Mouse (Mus musculus) midbrain, embryonic 14.5 days (tissue): ENCODE measurements at regions not wholly inside any gene's neighbourhood (a gene's known extent, or its start where the extent isn't known, plus 50 kb on each side); places are given as distances from the start of the nearest gene placed in this dataset.

Source experiments
- ATAC-seq: fragments of 200-750 bp; cut with Nextera tagmentation; 2 replicates; pipeline ENCODE4 v1.8.0; 2017; ENCODE audit warnings: moderate number of reproducible peaks, moderate library complexity; ENCODE audit not compliant: low FRiP score, low TSS enrichment
- DNase-seq: peaks from one replicate; pipeline ENCODE4 v3.0.0-alpha.2; 2015
- H3K27ac ChIP-seq: fragments of 300-500 bp; sonication (generic); replicated peaks from 2 replicates; pipeline ENCODE4 v1.5.1; 2014; ENCODE audit warnings: mild to moderate bottlenecking, low read depth, low read length, moderate library complexity
- H3K27me3 ChIP-seq: fragments of 300-500 bp; sonication (generic); 2 replicates; pipeline ENCODE4 v1.6.1; 2014; ENCODE audit warnings: low read length, control low read depth, mixed read lengths; ENCODE audit not compliant: control insufficient read depth, insufficient read depth
- H3K36me3 ChIP-seq: fragments of 300-500 bp; sonication (generic); 2 replicates; pipeline ENCODE4 v1.6.1; 2014; ENCODE audit warnings: low read length, control low read depth; ENCODE audit not compliant: control insufficient read depth, insufficient read depth
- H3K4me1 ChIP-seq: fragments of 300-500 bp; sonication (generic); 2 replicates; pipeline ENCODE4 v1.6.1; 2014; ENCODE audit warnings: mild to moderate bottlenecking, antibody characterized with exemption, low read length, control low read depth; ENCODE audit not compliant: control insufficient read depth, insufficient read depth
- H3K4me2 ChIP-seq: fragments of 300-500 bp; sonication (generic); 2 replicates; pipeline ENCODE4 v1.6.1; 2014; ENCODE audit warnings: mild to moderate bottlenecking, low read length, moderate library complexity
- H3K4me3 ChIP-seq: fragments of 300-500 bp; sonication (generic); replicated peaks from 2 replicates; pipeline ENCODE4 v1.5.1; 2014; ENCODE audit warnings: low read depth, low read length
- H3K9ac ChIP-seq: fragments of 300-500 bp; sonication (generic); replicated peaks from 2 replicates; pipeline ENCODE4 v1.6.1; 2014; ENCODE audit warnings: mild to moderate bottlenecking, low read length, moderate library complexity
- H3K9me3 ChIP-seq: fragments of 300-500 bp; sonication (generic); 2 replicates; pipeline ENCODE4 v1.6.1; 2016; ENCODE audit warnings: low read length, control low read depth, mixed read lengths; ENCODE audit not compliant: control insufficient read depth
- WGBS: fragments of 180-500 bp; shearing (Covaris S2); extraction: QIAGEN DNeasy Blood & Tissue Kit; methylation state at CpG from one replicate; pipeline ENCODE4 v1.1.7; 2014; 5-methylcytosine and 5-hydroxymethylcytosine counted together

DNA sequence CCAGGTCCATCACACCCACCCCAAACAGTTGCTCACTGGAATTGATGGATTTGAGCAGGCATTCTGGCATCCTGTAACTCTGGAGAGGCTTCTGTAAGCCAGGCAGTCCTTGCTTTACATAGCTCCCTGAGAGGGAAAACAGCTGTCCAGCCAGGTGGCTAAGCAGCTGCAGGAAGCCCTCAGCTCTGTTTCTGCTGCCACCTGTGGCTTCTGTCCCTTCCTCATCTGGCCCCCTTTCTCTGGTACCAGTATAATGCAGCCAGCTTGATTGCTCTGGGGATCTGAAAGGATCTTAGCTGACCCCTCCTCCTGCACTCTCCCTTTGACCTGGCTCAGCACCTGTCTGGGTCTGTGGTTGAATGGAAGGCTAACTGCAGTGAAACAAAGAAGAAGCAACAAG, 365.4 kb upstream of the Smim15 start:
- H3K27me3 ChIP-seq, result no peaks in the 10 kb centered on the region
- no peak for DNase-seq
- H3K9me3 ChIP-seq, result no peaks in the 10 kb centered on the region
- no peak for ATAC-seq
- H3K27ac ChIP-seq, result no peak overlapping the region
- no peak overlapping the region for H3K4me3 ChIP-seq
- no peaks in the 10 kb centered on the region for H3K36me3 ChIP-seq
- H3K9ac ChIP-seq, result no peak overlapping the region
- peaks cover 12% of the 10 kb centered on the region for H3K4me1 ChIP-seq
- no peak overlapping the region for H3K4me2 ChIP-seq

- ATAC-seq, result no peak
- no peak overlapping the region for H3K4me3 ChIP-seq
- H3K4me2 ChIP-seq, result no peak overlapping the region
- WGBS, result 56% methylated on average over 8 of the region's 8 CpGs
- no peaks in the 10 kb centered on the region for H3K27me3 ChIP-seq
- H3K4me1 ChIP-seq, result peaks cover 8% of the 10 kb centered on the region; the same call in 1 of the 2 replicates
- no peak overlapping the region for H3K27ac ChIP-seq
- no peaks in the 10 kb centered on the region for H3K36me3 ChIP-seq
- no peak for DNase-seq
- no peak overlapping the region for H3K9ac ChIP-seq
- H3K9me3 ChIP-seq, result no peaks in the 10 kb centered on the region
Observed at GRCm38 (mm10) chr13:107677091-107677470, 367.2 kb upstream of the Smim15 start.

DNA sequence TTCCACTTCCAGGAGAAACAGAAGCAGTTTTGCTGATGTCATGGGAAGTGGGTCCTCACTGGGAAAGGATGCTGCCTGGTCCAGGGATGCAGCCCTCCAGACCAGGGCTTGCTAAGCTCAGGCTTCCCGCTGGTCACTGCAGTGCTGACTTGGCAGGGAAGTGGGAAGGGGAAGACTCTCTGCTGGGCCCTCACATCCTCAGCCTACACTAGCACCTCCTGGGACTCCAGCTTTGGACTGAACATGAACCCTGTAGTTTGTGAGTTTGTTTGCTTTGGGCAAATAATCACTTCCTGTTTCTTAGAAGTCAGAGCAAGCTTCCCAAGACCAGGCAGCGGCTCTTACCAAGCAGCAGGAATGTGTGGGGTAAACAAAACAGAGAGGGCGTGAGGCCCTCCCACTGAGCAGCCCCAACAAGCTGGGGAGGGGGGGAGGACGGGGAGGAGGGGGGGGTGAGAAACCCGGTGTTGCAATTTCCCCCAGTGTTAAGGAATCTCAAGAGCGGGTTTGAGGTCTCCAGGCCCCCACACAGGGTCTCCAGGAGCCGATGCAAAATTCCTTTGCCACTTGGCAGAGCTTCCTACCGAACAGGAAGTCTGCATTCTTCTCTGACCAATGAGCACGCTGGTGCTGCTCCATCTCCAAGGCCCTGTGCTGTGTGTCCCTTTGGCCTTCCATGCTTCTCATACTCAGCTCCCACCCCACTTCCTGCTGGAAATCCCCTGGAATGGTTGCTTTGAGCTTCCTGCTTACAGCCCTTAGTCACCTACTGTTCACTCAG, 367.7 kb upstream of the Smim15 start:
- no peak overlapping the region for H3K9ac ChIP-seq
- peaks cover 8% of the 10 kb centered on the region; the same call in 1 of the 2 replicates for H3K4me1 ChIP-seq
- H3K4me3 ChIP-seq, result no peak overlapping the region
- 19% methylated on average over 9 of the region's 9 CpGs for WGBS
- H3K27me3 ChIP-seq, result no peaks in the 10 kb centered on the region
- DNase-seq (no peak), ATAC-seq (peak; percentile 55; the same call in 1 of the 2 replicates)
- H3K4me2 ChIP-seq, result no peak overlapping the region
- H3K9me3 ChIP-seq, result no peaks in the 10 kb centered on the region
- H3K36me3 ChIP-seq, result no peaks in the 10 kb centered on the region
- H3K27ac ChIP-seq, result no peak overlapping the region

- WGBS, result 71% methylated on average over 5 of the region's 5 CpGs
- ATAC-seq, result no peak
Observed at GRCm38 (mm10) chr13:107672166-107672565, 372.1 kb upstream of the Smim15 start.

DNA sequence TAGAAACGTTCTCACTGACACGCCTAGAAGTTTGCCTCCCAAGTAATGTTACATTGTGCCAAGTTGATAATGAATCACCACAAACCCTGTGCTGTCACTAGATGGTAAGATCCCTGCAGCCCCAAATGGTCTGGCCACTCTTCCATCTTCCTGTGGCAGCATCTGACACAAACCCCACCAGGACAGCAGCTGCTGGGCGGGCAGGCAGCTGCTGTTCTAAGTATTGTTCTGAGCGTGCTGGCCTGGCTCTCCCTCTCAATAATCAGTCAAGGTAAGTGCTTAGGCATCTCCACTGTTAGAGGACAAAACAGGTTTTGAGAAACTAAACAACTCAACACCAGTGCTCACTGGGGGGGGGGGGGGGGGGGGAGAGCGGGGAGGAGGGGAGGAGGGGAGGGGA, 375.7 kb upstream of the Smim15 start:
- WGBS, result 56% methylated on average over 4 of the region's 5 CpGs
- DNase-seq (no peak), ATAC-seq (no peak)

More at GRCm38 (mm10) chr13:107672166-107672565, 372.1 kb upstream of the Smim15 start:
- no peaks in the 10 kb centered on the region for H3K9me3 ChIP-seq
- H3K9ac ChIP-seq, result no peak overlapping the region
- H3K27ac ChIP-seq, result no peak overlapping the region
- H3K4me3 ChIP-seq, result no peak overlapping the region
- no peaks in the 10 kb centered on the region for H3K27me3 ChIP-seq
- peaks cover 8% of the 10 kb centered on the region; the same call in 1 of the 2 replicates for H3K4me1 ChIP-seq
- no peak overlapping the region for H3K4me2 ChIP-seq
- H3K36me3 ChIP-seq, result no peaks in the 10 kb centered on the region
- no peak for DNase-seq

GRCm38 (mm10) chr13:107665775-107666174, 378.5 kb upstream of the Smim15 start:
- no peak for DNase-seq
- ATAC-seq, result no peak
- Histone ChIP-seq H3K4me3 (no peak overlapping the region), H3K27me3 (no peaks in the 10 kb centered on the region), H3K9me3 (no peaks in the 10 kb centered on the region), H3K9ac (no peak overlapping the region), H3K36me3 (no peaks in the 10 kb centered on the region), H3K4me1 (peaks cover 14% of the 10 kb centered on the region), H3K4me2 (no peak overlapping the region), H3K27ac (no peak overlapping the region)
- 87% methylated on average over 6 of the region's 6 CpGs for WGBS

More for the DNA sequence above, 375.7 kb upstream of the Smim15 start:
- no peak overlapping the region for H3K27ac ChIP-seq
- no peak overlapping the region for H3K4me2 ChIP-seq
- H3K36me3 ChIP-seq, result no peaks in the 10 kb centered on the region
- H3K27me3 ChIP-seq, result no peaks in the 10 kb centered on the region
- no peak overlapping the region for H3K9ac ChIP-seq
- H3K9me3 ChIP-seq, result no peaks in the 10 kb centered on the region
- no peak overlapping the region for H3K4me3 ChIP-seq
- peaks cover 2% of the 10 kb centered on the region for H3K4me1 ChIP-seq

GRCm38 (mm10) chr13:107664197-107664596, 380.0 kb upstream of the Smim15 start:
- Histone ChIP-seq H3K4me3 (no peak overlapping the region), H3K36me3 (no peaks in the 10 kb centered on the region), H3K9me3 (no peaks in the 10 kb centered on the region), H3K4me2 (peak overlapping the region; percentile 1), H3K27me3 (no peaks in the 10 kb centered on the region), H3K9ac (no peak overlapping the region; the same call in 1 of the 2 replicates), H3K27ac (peak overlapping the region; percentile 23; the same call in 1 of the 2 replicates), H3K4me1 (peaks cover 14% of the 10 kb centered on the region)
- 30% methylated on average over 8 of the region's 8 CpGs for WGBS
- ATAC-seq (no peak), DNase-seq (no peak)

DNA sequence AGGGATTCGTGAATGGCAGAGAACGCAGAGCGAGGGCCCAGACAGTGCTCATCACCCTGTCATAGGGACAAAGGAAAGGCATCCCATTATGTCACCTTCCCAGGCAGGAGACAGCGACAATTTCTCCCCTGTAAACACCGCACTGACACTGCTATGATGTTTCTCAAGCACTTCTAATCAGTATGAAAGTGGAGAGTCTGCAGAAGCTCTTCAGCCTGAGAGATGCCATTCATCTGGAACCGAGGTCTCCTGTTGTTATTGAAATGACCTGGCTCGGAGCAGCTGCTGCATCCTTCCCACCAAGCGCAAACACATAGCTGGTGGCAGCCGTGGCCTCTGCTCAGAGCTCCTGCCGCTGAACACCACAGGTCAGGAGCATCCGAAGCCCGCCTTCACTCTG, 380.5 kb upstream of the Smim15 start:
- Histone ChIP-seq H3K9ac (no peak overlapping the region; the same call in 1 of the 2 replicates), H3K27me3 (no peaks in the 10 kb centered on the region), H3K9me3 (no peaks in the 10 kb centered on the region), H3K4me3 (no peak overlapping the region), H3K36me3 (no peaks in the 10 kb centered on the region), H3K4me2 (peak overlapping the region; percentile 1), H3K27ac (peak overlapping the region; percentile 23), H3K4me1 (peaks cover 14% of the 10 kb centered on the region)
- ATAC-seq, result peak; percentile 51; the same call in 1 of the 2 replicates
- peak; percentile 65 for DNase-seq
- 4% methylated on average over 12 of the region's 12 CpGs for WGBS

DNA sequence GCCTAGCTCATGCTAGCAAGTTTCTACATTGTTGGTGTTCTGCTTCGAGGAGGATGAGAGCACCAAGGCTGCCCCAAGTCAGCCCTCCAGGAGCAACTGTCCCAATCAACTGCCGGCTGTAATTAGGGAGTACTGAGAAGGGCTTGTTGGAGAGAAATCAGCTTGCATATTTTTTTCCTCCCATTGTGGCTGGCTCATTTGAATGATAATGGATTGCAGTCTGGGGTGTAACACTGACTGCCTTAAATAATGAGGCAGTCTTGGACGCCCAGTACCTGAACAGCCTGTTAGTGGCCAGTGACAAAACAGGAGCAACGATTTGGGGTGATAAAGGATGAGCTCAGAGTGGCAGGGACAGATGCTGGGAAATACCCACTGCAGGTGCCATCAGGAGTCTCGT, 382.8 kb upstream of the Smim15 start:
- WGBS, result 10% methylated on average over 5 of the region's 5 CpGs
- peak; percentile 55 for DNase-seq
- Histone ChIP-seq H3K27ac (no peak overlapping the region), H3K4me1 (peaks cover 14% of the 10 kb centered on the region), H3K4me3 (no peak overlapping the region), H3K27me3 (no peaks in the 10 kb centered on the region), H3K4me2 (no peak overlapping the region), H3K36me3 (no peaks in the 10 kb centered on the region), H3K9ac (no peak overlapping the region), H3K9me3 (no peaks in the 10 kb centered on the region)
- ATAC-seq, result peak; percentile 42; the same call in 1 of the 2 replicates
